Mouse (Mus musculus): ENCODE data around the gene Plekhh2. TPM values are rescaled to one million over a fixed set of nuclear protein-coding genes. Genes with fewer than 3 reads are reported as not detected.

Plekhh2 gene
- 0.09 TPM for polyA plus RNA-seq (2017; shearing (Covaris generic))

GRCm38 (mm10) chr17:84511682-84512515, at the start of gene Plekhh2:
Plekhh2 (plus strand) TSS chr17:84511895.

GRCm38 (mm10) chr17:84465753-84466608, 45.7 kb upstream of the Plekhh2 start, which contains the start of gene Thada:
Thada (minus strand) TSS chr17:84466205.

DNA sequence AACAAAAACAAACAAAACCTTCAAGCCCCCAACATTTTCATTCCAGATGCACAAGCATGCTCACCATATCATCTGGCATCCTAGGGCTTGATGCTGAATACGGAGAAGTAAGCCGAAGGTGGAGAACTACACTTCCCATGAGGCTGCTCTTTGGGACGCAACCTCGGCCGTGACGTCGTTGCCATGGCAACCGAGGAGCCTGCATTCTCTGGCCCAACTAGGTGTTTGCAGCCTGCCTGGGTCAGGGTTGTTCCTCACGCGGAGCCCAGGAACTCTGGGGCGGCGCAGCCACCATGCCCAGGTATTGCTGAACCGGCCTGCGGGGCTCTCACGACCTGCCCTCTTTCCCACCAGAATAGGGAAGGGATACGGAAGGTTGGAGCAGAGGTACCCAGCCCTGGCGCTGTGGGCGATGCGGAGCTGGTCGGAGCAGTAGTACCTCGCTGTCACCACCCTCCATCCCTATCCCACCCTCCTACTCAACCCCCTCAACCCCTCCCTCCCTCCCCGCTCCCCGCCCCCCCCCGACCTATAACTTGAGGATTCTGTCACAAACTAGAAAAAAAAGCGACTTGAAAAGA, 114.7 kb downstream of the Plekhh2 start, which contains the start of gene Dync2li1:
Dync2li1 (plus strand) TSS at position 221 of the 581 bp plus-strand sequence.

Other genes with a start within 250 kb of the Plekhh2 start
- gene Thada, start 45.7 kb upstream of the Plekhh2 start, polyA plus RNA-seq (2017; shearing (Covaris generic)), result 259 TPM
- 0.26 TPM for gene Dync2li1, start 114.6 kb downstream of the Plekhh2 start, polyA plus RNA-seq (2017; shearing (Covaris generic))
- not detected for gene Abcg8, start 164.4 kb downstream of the Plekhh2 start, polyA plus RNA-seq (2017; shearing (Covaris generic))
- not detected for gene Abcg5, start 171.1 kb downstream of the Plekhh2 start, polyA plus RNA-seq (2017; shearing (Covaris generic))